Mouse (Mus musculus): ENCODE data around the gene Entpd2.

GRCm38 (mm10) chr2:25400764-25401163 is 5.1 kb downstream of the Entpd2 start:
- no peak for TF ChIP-seq POLR2A (IDR thresholded peaks at IDR 0.05; ENCODE audit: low read depth, low read length)
- peak; percentile 48; the same call in 1 of the 2 replicates for TF ChIP-seq CTCF (IDR thresholded peaks at IDR 0.05; ENCODE audit: extremely low read depth, insufficient read depth, insufficient read length, insufficient replicate concordance)

Measured in spleen, adult 2 months (tissue).